Mouse (Mus musculus) frontal cortex, adult 2 months (tissue): ENCODE results near the gene Degs1. TPM values are rescaled to one million over a fixed set of nuclear protein-coding genes. Genes with fewer than 3 reads are reported as not detected.

Experiments used
- DNase-seq, 2 experiments: peaks; one replicate each; pipeline ENCODE4 v3.0.0; 2022; ENCODE audit warnings: low spot score in 1 of 2; ENCODE audit errors: extremely low spot score in 1 of 2
- polyA plus RNA-seq: library from polyadenylated mRNA; depleted of rRNA; stranded (reverse); fragments of >200 nt; gene quantifications from 2 replicates; pipeline ENCODE4 v1.2.3, GENCODE M21; 2012

Degs1 gene
- polyA plus RNA-seq, 1 experiment, result 68.2 TPM

GRCm38 (mm10) chr1:182281251-182281711 is 1.3 kb downstream of the Degs1 start:
- DNase-seq, result peak in 1 of 2 experiments; percentile 11

DNA sequence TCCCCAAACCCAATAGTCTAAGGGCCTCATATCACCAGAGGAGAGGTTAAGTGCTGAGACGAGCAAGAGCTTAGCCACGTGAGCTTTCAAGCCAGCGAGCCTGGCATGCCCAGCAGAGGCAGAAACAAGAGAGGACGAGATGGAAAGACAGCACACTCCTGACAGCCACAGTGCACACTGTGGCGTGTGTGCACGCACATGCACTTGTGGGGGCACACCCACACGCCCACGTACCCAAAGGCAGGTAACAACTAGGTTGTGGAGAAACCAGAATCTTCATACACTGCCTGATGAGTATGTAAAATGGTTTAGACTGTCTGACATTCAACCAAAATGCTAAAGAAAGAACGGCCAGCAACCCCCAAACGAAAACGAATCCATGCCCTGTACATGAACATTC is 2.0 kb downstream of the Degs1 start:
- DNase-seq, result no peak

DNA sequence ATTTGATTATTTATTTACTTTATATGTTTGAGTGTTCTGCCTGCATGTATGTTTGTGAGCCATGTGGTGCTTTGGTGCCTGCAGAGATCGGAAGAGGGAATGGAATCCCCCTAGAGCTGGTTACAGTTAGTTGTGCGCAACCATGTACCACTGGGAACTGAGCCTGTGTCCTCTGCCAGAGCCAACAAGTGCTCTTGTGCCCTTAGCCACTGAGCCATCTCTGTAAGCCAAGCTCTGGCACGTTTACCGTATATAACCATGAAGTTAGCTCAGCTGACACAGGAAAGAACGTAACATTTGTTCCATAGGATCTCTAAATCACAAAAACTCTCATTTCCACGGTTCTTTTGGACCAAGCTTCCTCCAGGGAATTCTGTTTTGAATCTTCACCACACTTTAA is 2.6 kb downstream of the Degs1 start:
- no peak for DNase-seq

DNA sequence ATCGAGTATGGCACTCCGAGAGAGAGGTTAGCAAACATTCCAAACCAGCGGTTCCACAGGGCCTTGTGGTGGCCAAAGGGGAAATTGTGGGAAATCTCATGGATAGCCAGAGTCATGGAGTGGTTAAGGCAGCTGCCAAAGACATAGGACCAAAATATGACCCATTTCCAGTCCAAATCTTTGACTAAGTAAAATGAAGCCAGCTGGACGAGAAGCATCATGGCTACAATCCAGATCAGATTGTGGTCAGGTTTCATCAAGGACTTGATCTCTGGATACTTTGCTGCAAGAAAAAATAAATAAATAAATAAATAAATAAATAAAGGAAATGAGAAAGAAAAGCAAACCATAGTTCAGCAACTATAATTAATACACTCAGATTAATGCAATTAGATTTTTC is 3.2 kb downstream of the Degs1 start:
- no peak for DNase-seq

DNA sequence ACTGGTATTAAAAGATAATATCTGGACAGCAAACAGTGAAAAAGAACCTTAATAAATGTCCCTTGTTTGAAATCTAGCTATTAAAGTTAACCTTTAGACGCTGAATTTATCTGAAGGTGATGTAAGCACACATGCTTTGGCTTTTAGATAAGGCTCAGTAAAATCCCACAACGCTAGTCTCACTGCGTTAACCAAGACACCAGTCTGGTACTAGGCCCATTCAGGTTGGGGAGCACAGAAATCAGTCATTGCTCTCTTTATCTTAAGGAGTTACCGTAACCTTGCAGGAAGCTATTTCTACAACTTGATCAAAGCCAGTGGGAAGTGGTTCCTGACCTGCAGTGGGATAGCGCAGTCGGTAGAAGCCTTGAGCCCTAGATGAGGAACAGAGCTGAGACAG is 7.5 kb downstream of the Degs1 start:
- DNase-seq, result no peak

GRCm38 (mm10) chr1:182271632-182272031 is 11.0 kb downstream of the Degs1 start:
- no peak for DNase-seq

GRCm38 (mm10) chr1:182271130-182271529 is 11.5 kb downstream of the Degs1 start:
- DNase-seq, result no peak

DNA sequence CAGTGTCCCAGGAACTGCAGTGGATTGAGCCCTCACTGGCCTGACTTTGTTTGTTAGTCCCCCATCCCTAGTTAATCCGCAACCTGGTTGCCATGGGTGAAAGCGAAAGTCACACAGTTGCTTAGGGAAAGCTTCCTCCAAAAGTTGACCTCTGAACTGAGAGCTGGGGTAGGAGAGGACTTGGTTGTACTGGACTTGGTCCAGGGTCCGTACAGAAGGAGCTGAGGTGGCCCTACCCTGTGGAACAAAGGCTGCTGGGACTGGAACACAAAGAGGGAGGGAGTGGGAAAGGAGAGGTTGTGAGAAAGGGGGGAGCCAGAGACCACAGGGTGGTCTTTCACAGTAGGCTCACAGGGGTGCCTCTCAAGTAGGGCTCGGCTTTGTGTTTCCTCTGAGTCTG is 14.3 kb downstream of the Degs1 start:
- DNase-seq, result no peak

DNA sequence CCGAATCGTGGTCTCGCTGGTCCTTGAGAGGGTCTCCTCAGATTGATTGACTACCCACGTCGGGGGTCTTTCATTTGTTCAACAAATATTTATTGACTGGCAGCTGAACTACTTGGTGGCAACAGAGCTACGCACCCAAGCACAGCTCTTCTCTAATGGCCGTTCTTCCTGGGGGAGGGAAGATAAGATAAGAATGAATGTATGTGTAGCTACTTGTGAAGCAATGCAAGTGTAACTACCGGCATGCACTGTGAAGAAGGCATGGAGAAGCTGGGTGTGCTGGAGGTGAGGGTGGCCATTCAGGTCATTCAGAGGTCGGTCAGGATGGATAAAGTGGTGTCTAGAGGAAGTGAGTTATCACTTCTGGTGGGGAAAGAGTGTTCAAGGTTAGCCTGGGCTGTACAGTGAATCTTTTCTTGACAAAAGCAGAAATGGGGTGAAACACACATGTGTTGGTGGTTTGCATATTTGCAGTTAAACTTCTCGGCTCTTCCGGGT is 16.5 kb downstream of the Degs1 start:
- no peak for DNase-seq

- DNase-seq, result no peak
These were observed 26.4 kb downstream of the Degs1 start for GRCm38 (mm10) chr1:182256041-182256680.

DNA sequence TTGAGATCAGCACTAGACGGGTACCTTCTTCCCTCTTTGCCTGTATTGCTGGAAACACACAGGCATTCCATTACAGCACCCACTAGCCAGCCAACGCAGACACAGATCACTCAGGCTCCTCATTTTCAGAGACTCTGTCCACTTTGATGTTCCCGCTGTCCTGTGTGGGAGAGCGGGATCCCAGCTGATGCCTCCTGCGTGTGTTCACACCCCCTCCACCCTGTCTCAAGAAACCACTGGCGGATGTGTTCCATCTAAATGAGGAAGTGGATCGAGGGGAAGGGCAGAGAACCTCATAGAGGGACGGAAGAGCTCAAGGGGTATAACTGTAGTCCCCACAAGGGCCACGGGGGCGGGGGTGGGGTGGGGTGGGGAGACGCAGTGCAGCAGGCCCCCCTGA is 27.6 kb downstream of the Degs1 start:
- DNase-seq, result no peak

DNA sequence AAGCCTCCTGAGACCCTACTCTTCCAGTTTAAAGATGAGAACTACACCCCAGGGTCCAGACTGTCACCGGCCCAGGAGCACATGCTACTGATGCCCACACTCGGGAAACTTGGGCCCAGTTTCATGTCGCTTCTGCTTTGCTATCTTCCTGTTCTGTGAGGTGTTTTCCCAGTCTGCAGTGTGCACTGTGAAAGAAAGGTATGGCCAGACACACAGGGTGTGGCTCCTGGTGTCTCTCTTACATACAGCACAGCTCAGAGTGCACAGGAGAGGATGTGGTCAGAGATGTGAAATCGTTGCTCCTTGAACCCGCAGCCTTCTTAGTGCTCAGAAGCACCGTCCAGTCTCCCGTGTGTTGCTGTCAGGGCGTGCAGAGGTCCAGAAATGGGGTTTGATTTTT is 28.0 kb downstream of the Degs1 start:
- no peak for DNase-seq

DNA sequence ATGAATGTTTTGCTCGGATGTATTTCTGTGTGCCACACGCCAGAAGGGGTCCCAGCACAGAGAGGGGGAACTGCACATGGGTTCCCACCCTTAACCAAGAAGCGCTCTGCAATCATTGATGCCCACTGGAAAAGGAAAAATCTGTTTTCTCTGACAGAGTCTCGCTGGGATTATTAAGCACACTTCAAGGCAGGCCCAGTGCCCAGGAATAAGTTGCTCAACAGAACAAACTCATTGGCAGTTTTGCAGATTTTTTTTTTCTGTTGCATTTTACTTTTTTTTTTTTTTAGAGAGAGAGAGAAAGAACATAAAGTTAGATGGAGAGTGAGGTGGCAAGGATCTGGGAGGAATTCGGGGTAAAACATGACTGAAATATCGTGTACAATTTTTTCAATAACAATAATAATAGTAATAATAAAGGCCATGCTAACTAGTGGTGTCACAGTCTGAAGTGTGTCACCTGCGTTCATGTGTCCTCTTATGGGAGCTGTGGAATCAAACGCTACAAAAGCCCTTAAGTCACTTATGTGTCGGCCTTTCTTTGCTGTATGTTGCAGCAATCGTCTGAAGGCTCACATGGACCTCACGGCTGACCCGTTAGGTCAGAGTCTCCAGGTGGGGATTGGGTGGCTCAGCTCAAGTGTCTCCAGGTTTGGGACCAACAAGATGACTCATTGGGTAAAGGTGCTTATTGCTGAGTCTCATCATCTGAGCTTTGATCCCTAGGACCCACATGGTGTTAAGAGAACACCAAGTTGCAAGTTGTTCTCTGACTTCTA is 28.7 kb downstream of the Degs1 start:
- DNase-seq, result no peak

- no peak for DNase-seq
These were observed 30.0 kb downstream of the Degs1 start for GRCm38 (mm10) chr1:182252534-182253171.

DNA sequence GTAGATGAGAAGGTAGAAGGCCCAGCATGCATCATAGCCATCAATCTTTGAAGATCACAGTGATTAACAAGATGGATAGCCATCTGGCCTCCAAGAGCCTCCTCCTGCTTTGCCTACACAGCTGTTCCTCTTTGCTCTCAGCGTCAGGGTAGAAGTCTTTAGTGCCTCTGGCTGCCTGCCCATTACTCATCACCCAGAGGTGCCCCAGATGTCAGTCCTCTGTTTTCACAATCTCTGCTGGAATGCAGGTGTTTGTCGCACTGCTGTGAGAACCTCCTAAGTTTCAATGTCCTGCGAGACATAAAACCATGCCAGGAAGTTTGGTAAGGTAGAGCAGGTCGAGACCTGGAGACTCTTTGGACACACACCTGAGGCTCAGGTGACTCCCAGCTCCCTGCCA is 31.9 kb downstream of the Degs1 start:
- no peak for DNase-seq

DNA sequence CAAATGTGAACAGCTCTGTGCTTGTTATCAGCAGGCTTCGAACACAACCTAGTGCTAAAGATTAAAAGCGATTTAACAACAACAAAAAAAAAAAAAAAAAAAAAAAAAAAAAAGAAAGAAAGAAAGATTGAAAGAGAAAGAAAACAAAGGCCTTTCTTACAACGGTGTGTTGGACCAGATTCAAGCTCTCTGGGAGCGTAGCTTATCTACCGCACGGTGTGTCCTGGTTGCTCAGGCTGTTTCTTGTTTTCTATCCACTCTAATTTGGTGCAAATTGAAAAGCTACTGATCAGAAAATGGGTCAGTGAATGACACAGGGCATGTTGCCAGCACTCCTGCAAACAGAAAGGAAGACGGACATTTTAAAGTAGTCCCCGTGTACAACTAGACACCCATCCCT is 33.3 kb downstream of the Degs1 start:
- DNase-seq, result no peak

DNA sequence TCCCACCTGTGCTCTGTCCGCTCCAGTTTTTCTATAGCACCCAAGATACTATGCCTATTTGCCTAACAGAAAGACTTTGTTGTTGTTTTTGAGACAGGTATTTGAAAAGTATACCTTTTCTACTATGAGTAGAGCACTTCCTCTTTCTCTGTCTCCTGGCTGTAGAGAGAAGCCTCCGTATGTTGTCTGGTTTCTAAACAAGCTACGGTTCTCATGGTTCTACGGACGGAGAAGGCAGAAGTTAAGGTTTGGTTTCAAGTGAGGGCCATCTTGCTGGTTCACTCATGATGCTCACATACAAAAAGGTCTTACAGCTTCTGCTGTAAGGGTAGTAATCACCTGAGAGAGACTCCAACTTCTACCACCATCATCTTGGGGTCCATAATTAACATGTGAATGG is 37.6 kb downstream of the Degs1 start:
- no peak for DNase-seq

DNA sequence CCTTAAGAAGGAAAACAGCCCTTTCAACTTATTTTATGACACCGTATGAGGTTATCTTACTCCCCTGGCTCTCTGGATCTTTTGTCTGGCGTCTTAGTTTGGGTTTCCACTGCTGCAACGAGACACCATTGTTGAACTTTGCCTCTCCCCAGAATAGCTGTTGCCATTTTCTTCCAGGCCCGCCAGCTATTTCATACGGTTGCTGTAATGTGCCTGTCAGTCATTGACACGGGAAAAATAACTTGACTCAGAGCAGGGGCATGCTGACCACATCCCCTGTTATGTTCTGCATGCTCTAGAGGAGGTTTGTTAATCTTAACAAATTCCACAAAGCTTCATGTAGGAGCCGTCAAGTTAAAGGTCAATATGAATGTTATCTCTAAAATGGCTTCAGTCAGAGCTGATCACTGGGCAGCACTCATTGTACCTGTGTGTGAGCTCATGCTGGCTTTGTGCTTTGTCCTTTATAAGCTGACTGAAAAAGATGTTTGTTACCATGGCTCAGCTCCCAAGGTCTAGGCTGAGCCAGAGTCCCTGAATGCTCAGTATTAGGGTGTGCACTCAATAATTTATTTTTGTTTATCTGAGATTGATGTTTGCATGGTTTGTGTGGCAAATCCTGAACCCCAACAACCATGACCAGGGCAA is 44.4 kb downstream of the Degs1 start:
- DNase-seq, result no peak

- peak in 1 of 2 experiments; percentile 41 for DNase-seq
These were observed 45.2 kb downstream of the Degs1 start for GRCm38 (mm10) chr1:182237386-182237785.

DNA sequence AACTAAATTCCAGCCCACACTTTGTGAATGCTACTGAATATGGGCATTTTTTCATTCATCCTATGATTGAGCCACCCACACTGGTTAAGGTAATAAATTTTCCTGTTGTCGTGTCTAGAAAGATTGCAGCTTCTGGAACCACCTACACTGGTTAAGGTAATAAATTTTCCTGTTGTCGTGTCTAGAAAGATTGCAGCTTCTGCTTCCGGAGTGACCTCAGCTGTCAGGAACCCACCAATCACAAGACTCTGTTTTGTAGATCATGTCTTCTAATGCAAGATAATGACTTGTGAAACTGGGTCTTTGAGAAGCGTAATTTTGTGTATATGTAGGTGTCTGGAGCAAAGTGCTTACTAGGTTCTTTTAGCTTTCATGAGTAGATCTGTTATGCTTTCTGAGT is 47.4 kb downstream of the Degs1 start:
- no peak for DNase-seq

DNA sequence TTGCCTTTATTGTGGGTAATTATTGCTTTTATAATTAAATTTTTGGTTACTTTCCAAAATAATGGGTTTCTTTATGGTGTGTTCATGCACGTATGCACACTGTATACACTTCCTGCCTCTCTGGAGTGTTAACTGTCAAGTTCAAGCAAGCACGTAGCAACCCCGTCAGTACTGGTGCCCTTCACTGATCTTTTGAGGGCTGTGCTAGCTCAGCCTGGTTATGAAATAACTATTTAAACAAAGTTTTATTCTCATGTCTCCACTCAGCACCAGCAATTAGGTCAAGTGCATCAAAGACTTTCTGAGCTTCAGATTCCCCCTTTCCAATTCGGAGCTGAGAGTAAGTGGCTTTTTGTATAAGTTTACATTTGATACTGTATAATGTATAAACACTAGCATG is 53.2 kb downstream of the Degs1 start:
- DNase-seq, result no peak
